Mouse (Mus musculus) MEL (cell line): ENCODE data around the gene Hsd17b3. TPM values are rescaled to one million over a fixed set of nuclear protein-coding genes. Genes with fewer than 3 reads are reported as not detected.

Source experiments
- DNase-seq: peaks from one replicate; pipeline ENCODE4 v3.0.0; 2011; ENCODE audit warnings: low read depth, low spot score
- H3K27ac ChIP-seq: 2 replicates; pipeline ENCODE4 v1.5.1; 2012; ENCODE audit warnings: low read depth, mild to moderate bottlenecking, control low read depth, low read length, moderate library complexity; ENCODE audit not compliant: control insufficient read depth
- H3K27me3 ChIP-seq, 2 experiments: fragments of 150-350 bp in 1 of 2; sonication (generic) in 1 of 2; 2 replicates each; pipeline ENCODE4 v1.6.1; 2012; ENCODE audit warnings: low read length in 2 of 2, mild to moderate bottlenecking in 2 of 2, improper control_type of control experiment in 1 of 2, moderate library complexity in 1 of 2; ENCODE audit not compliant: insufficient read depth in 2 of 2, control insufficient read depth in 1 of 2
- H3K36me3 ChIP-seq, 2 experiments: 2 replicates each; pipeline ENCODE4 v1.6.1; 2012 to 2014; ENCODE audit warnings: low read length in 2 of 2, improper control_type of control experiment in 1 of 2, inconsistent platforms in 1 of 2, mild to moderate bottlenecking in 1 of 2; ENCODE audit not compliant: insufficient read depth in 2 of 2, control insufficient read depth in 1 of 2
- H3K4me1 ChIP-seq, 2 experiments: fragments of 150-350 bp in 1 of 2; sonication (generic) in 1 of 2; 2 replicates each; pipeline ENCODE4 v1.6.1; 2012; ENCODE audit warnings: low read length in 2 of 2, improper control_type of control experiment in 1 of 2, mild to moderate bottlenecking in 1 of 2; ENCODE audit not compliant: insufficient read depth in 2 of 2, control insufficient read depth in 1 of 2
- H3K4me3 ChIP-seq, 2 experiments: fragments of 150-350 bp in 1 of 2; sonication (generic) in 1 of 2; 2 replicates each; pipeline ENCODE4 v1.5.1; 2012; ENCODE audit warnings: low read depth in 2 of 2, low read length in 2 of 2, mild to moderate bottlenecking in 2 of 2, moderate library complexity in 2 of 2, control low read depth in 1 of 2, improper control_type of control experiment in 1 of 2; ENCODE audit not compliant: control insufficient read depth in 1 of 2, insufficient read depth in 1 of 2
- H3K79me2 ChIP-seq: 2 replicates; pipeline ENCODE4 v1.6.1; 2012; ENCODE audit warnings: mild to moderate bottlenecking, low read length, moderate library complexity; ENCODE audit not compliant: control insufficient read depth, poor library complexity, insufficient read depth
- H3K9ac ChIP-seq: 2 replicates; pipeline ENCODE4 v1.6.1; 2012; ENCODE audit warnings: low read depth, mild to moderate bottlenecking, control low read depth, low read length, moderate library complexity; ENCODE audit not compliant: control insufficient read depth, poor library complexity, severe bottlenecking
- H3K9me3 ChIP-seq: fragments of 150-350 bp; sonication (generic); replicated peaks from 2 replicates; pipeline ENCODE4 v1.6.1; 2012; ENCODE audit warnings: mild to moderate bottlenecking, low read length, improper control_type of control experiment, moderate library complexity; ENCODE audit not compliant: insufficient read depth
- CHD2 ChIP-seq: IDR thresholded peaks from 2 replicates; pipeline ENCODE4 v1.6.1; 2011; ENCODE audit warnings: low read length, improper control_type of control experiment
- CTCF ChIP-seq, 3 experiments: IDR thresholded peaks in 2 of 3; conservative IDR thresholded peaks in 1 of 3; 2 replicates each; pipeline ENCODE4 v1.5.1; 2011 to 2012; ENCODE audit warnings: low read length in 3 of 3, low read depth in 2 of 3, mild to moderate bottlenecking in 2 of 3, improper control_type of control experiment in 1 of 3, inconsistent platforms in 1 of 3, mixed read lengths in 1 of 3, moderate library complexity in 1 of 3; ENCODE audit not compliant: control insufficient read depth in 1 of 3, insufficient read depth in 1 of 3, poor library complexity in 1 of 3, severe bottlenecking in 1 of 3
- E2F4 ChIP-seq: IDR thresholded peaks from 2 replicates; pipeline ENCODE4 v1.6.1; 2011; ENCODE audit warnings: low read depth, low read length, improper control_type of control experiment, borderline replicate concordance
- EP300 ChIP-seq, 2 experiments: IDR thresholded peaks; 2 replicates each; pipeline ENCODE4 v1.6.1; 2011; ENCODE audit warnings: improper control_type of control experiment in 2 of 2, low read length in 2 of 2, low read depth in 1 of 2, mild to moderate bottlenecking in 1 of 2
- ETS1 ChIP-seq: IDR thresholded peaks from 2 replicates; pipeline ENCODE4 v1.6.1; 2012; ENCODE audit warnings: low read depth, mild to moderate bottlenecking, inconsistent platforms, low read length, improper control_type of control experiment, moderate library complexity
- HCFC1 ChIP-seq: IDR thresholded peaks from 2 replicates; pipeline ENCODE4 v1.6.1; 2012; ENCODE audit warnings: low read depth, mild to moderate bottlenecking, inconsistent platforms, low read length, improper control_type of control experiment, moderate library complexity
- JUND ChIP-seq: IDR thresholded peaks from 2 replicates; pipeline ENCODE4 v1.6.1; 2011; ENCODE audit warnings: low read depth, mild to moderate bottlenecking, improper control_type of control experiment, low read length
- KAT2A ChIP-seq: conservative IDR thresholded peaks from 2 replicates; pipeline ENCODE4 v1.6.1; 2012; ENCODE audit warnings: low read depth, low read length, improper control_type of control experiment, inconsistent platforms
- MAX ChIP-seq: IDR thresholded peaks from 2 replicates; pipeline ENCODE4 v1.6.1; 2011; ENCODE audit warnings: low read length, improper control_type of control experiment
- MYC ChIP-seq: IDR thresholded peaks from 2 replicates; pipeline ENCODE4 v1.6.1; 2011; ENCODE audit warnings: low read depth, mild to moderate bottlenecking, low read length, improper control_type of control experiment, moderate library complexity
- RAD21 ChIP-seq: IDR thresholded peaks from 2 replicates; pipeline ENCODE4 v1.6.1; 2011; ENCODE audit warnings: mild to moderate bottlenecking, low read depth, low read length, improper control_type of control experiment
- RCOR1 ChIP-seq: IDR thresholded peaks from 2 replicates; pipeline ENCODE4 v1.6.1; 2012; ENCODE audit warnings: low read depth, mild to moderate bottlenecking, inconsistent platforms, low read length, improper control_type of control experiment
- TAL1 ChIP-seq: IDR thresholded peaks from 2 replicates; pipeline ENCODE4 v1.6.1; 2012; ENCODE audit warnings: mild to moderate bottlenecking, inconsistent platforms, low read length, moderate library complexity, mixed read lengths
- TBP ChIP-seq: IDR thresholded peaks from 2 replicates; pipeline ENCODE4 v1.8.0; 2011; ENCODE audit warnings: low read depth, low read length, improper control_type of control experiment
- TCF12 ChIP-seq: IDR thresholded peaks from 2 replicates; pipeline ENCODE4 v1.6.1; 2014; ENCODE audit warnings: low read depth, mild to moderate bottlenecking, inconsistent platforms, low read length, improper control_type of control experiment, moderate library complexity
- UBTF ChIP-seq: IDR thresholded peaks from 2 replicates; pipeline ENCODE4 v1.6.1; 2012; ENCODE audit warnings: low read depth, mild to moderate bottlenecking, inconsistent platforms, low read length, improper control_type of control experiment, moderate library complexity, borderline replicate concordance; ENCODE audit not compliant: insufficient read depth
- USF2 ChIP-seq, 2 experiments: IDR thresholded peaks; 2 replicates each; pipeline ENCODE4 v1.6.1; 2011 to 2012; ENCODE audit warnings: improper control_type of control experiment in 2 of 2, low read length in 2 of 2, borderline replicate concordance in 1 of 2, inconsistent platforms in 1 of 2, low read depth in 1 of 2, mild to moderate bottlenecking in 1 of 2; ENCODE audit not compliant: insufficient read depth in 1 of 2
- ZKSCAN1 ChIP-seq: IDR thresholded peaks from 2 replicates; pipeline ENCODE4 v1.6.1; 2012; ENCODE audit warnings: low read depth, mild to moderate bottlenecking, inconsistent platforms, low read length, improper control_type of control experiment, moderate library complexity
- ZMIZ1 ChIP-seq: IDR thresholded peaks from 2 replicates; pipeline ENCODE4 v1.6.1; 2012; ENCODE audit warnings: low read depth, mild to moderate bottlenecking, inconsistent platforms, low read length, improper control_type of control experiment, moderate library complexity
- ZNF384 ChIP-seq: IDR thresholded peaks from 2 replicates; pipeline ENCODE4 v1.6.1; 2012; ENCODE audit warnings: low read depth, mild to moderate bottlenecking, inconsistent platforms, low read length, improper control_type of control experiment
- polyA plus RNA-seq, 2 experiments: library from polyadenylated mRNA; stranded (reverse) in 1 of 2; unstranded in 1 of 2; fragments of >175 nt in 1 of 2; fragments of >200 nt in 1 of 2; gene quantifications; 2 replicates each; pipeline versions ENCODE4 v1.2.1 to v1.2.4; 2012; ENCODE audit warnings: low replicate concordance in 2 of 2, low read depth in 1 of 2; ENCODE audit not compliant: insufficient read length in 2 of 2, insufficient read depth in 1 of 2, missing spikeins in 1 of 2
- total RNA-seq: library from RNA; depleted of rRNA; stranded (reverse); fragments of 300-350 nt; gene quantifications from 2 replicates; pipeline ENCODE4 v1.2.3, GENCODE M21; 2012; rRNA removed

Gene Hsd17b3
- total RNA-seq (not detected in 2 replicates), polyA plus RNA-seq (not detected)

- Histone ChIP-seq H3K4me1 (no peaks in the 10 kb centered on the region), H3K79me2 (no peaks in the 10 kb centered on the region), H3K36me3 (no peaks in the 10 kb centered on the region), H3K9ac (no peak within 1 kb of the TSS), H3K4me3 (no peak within 1 kb of the TSS), H3K27ac (no peak within 1 kb of the TSS), H3K27me3 (peaks cover 4 to 5% of the 10 kb centered on the region in 2 experiments; a peak in 2 of 4 replicates), H3K9me3 (no peaks in the 10 kb centered on the region)
- no peak for DNase-seq
- TF ChIP-seq UBTF (no peak), ZKSCAN1 (no peak), KAT2A (no peak), HCFC1 (no peak), TAL1 (no peak), TCF12 (no peak), USF2 (IDR thresholded peaks at IDR 0.05; ENCODE audit: borderline replicate concordance in 1 of 2, insufficient read depth in 1 of 2, low read depth in 1 of 2, low read length in 2 of 2) (no peak), CHD2 (no peak), RCOR1 (no peak), MAX (no peak), E2F4 (no peak), TBP (no peak), MYC (no peak), EP300 (IDR thresholded peaks at IDR 0.05; ENCODE audit: low read depth in 1 of 2, low read length in 2 of 2) (no peak), CTCF (IDR thresholded peaks at IDR 0.05 in 2 of 3, conservative IDR thresholded peaks at IDR 0.05 in 1 of 3; ENCODE audit: control insufficient read depth in 1 of 3, insufficient read depth in 1 of 3, low read depth in 2 of 3, low read length in 3 of 3, poor library complexity in 1 of 3, severe bottlenecking in 1 of 3) (no peak), RAD21 (no peak), ZNF384 (no peak), ETS1 (no peak), JUND (no peak)
Measured at GRCm38 (mm10) chr13:64089130-64089529, at the start of gene Hsd17b3. Gene Hsd17b3, minus strand, starts transcription at chr13:64089230.

- H3K9ac ChIP-seq, result peak overlapping the region; percentile 80
- H3K4me1 ChIP-seq, result peaks cover 5 to 8% of the 10 kb centered on the region in 2 experiments
- peak overlapping the region; percentile 66 for H3K27ac ChIP-seq
- H3K36me3 ChIP-seq, result peaks cover 5 to 7% of the 10 kb centered on the region in 2 experiments
- peak overlapping the region; percentile 87 to 89 for H3K4me3 ChIP-seq
- H3K9me3 ChIP-seq, result no peaks in the 10 kb centered on the region
- TF ChIP-seq ZMIZ1 (no peak), CTCF (IDR thresholded peaks at IDR 0.05 in 2 of 3, conservative IDR thresholded peaks at IDR 0.05 in 1 of 3; ENCODE audit: control insufficient read depth in 1 of 3, insufficient read depth in 1 of 3, low read depth in 2 of 3, low read length in 3 of 3, poor library complexity in 1 of 3, severe bottlenecking in 1 of 3) (peak; percentile 34 to 62 (median 58))
- no peaks in the 10 kb centered on the region for H3K27me3 ChIP-seq
- peaks cover 2% of the 10 kb centered on the region; the same call in 1 of the 2 replicates for H3K79me2 ChIP-seq
- peak; percentile 68 for DNase-seq
Measured at GRCm38 (mm10) chr13:64129616-64130375, 40.8 kb upstream of the Hsd17b3 start.
